Mouse (Mus musculus): ENCODE measurements around the gene Gzmg. TPM values are rescaled to one million over a fixed set of nuclear protein-coding genes. Genes with fewer than 3 reads are reported as not detected.
A peak's percentile ranks its signal among the peaks of the same experiment; 100 is the strongest.
"Not testable (repeated sequence)": the region's sequence is repeated elsewhere in the genome, so short reads cannot be mapped to it uniquely, and the experiment has no call there.

The Gzmg gene
- total RNA-seq (2021): not detected
- long read RNA-seq, experiment 1: 0 reads
- long read RNA-seq, experiment 2: 0 reads

DNA sequence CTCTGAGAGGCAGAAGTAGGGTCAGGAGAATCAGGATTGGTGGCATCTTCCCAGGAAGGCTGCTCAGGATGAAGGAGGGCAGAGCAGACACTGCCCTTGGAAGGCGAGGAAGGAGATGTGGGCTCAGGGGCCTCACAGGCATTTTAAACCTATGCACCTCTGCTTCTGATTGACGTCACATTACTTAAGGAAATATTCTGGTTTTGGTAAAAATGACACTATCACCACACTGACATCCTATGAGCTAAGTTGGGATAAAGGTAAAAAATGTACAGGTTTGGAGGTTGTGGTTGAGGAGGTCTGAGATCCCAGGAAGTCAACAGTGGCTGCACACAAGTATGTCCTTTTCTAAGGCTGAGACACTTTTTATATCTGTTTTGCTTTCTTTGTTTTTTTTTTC lies at the start of gene Gzmg:
Gzmg (minus strand) TSS at position 101 of the 400 bp plus-strand sequence.
- DNase-seq (ENCODE audit: low spot score in 2 of 2): not testable (repeated sequence)

- DNase-seq (ENCODE audit: low spot score in 2 of 2): no peak
Measured at GRCm38 (mm10) chr14:56205613-56206012, 46.2 kb upstream of the Gzmg start.

DNA sequence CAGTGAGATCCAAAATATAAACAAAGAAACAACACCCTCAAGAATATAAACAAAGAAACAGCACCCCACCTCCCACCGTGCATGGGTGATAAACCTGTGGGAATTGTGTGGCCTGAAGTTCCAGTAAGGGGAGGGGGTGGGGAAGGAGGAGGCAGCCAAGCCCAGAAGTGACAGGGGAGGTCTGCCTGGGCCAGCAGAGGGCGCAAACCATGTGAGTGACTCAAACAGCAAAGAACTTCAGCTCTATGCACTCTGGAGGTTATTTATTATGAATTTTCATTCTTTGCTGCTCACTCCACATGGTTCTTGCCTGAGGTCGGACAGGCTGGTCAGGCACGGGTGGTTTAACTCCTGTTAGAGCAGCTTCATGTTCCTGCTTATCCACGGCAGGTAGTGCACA lies 45.6 kb upstream of the Gzmg start:
- peak in 1 of 2 experiments; percentile 9 for DNase-seq (ENCODE audit: low spot score in 2 of 2)

GRCm38 (mm10) chr14:56203975-56204374 lies 44.6 kb upstream of the Gzmg start:
- peak; percentile 46 to 71 for DNase-seq (ENCODE audit: low spot score in 2 of 2)

DNA sequence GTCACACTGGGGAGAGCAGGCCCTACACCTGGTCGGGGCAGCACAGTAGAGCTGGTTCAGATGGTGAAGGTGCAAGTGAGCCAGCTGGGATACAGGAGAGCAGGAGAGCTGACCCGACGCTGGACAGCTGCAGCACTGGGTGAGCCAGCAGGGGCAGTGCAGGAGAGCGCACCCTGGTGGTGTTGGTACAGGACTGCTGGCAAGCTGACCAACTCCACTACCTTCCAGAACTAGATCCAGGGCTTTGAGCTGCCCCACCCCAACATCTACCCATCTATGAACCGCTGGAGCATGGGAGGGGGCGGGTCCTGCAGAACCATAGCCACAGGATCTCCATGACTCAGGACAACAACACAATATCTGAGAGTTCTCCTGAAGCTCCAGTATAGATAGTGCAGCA lies 27.6 kb upstream of the Gzmg start:
- no peak for DNase-seq (ENCODE audit: low spot score in 2 of 2)

DNA sequence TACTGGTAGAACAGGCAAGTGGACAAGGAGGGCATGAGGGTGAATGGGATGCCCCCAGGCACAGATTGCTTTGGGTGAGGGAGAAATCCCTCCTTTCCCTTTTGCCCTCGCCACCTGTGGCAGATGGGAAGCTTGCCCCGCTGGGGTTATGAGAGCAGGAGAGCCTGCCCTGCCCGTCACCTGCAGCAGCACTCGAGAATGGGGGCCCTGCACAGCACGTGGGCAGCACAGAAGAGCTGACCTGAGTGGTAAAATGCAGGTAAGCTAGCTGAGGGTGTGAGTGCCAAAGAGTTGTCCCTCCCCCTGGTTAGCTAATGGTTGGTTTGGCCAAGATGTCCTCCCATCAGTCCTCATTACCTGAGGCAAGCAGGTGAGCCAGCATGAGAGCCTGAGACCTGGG lies 27.1 kb upstream of the Gzmg start:
- no peak for DNase-seq (ENCODE audit: low spot score in 2 of 2)

- DNase-seq (ENCODE audit: low spot score in 2 of 2): not testable (repeated sequence)
Measured at GRCm38 (mm10) chr14:56177651-56178050, 18.3 kb upstream of the Gzmg start.

- DNase-seq (ENCODE audit: low spot score in 2 of 2): no peak
Measured at GRCm38 (mm10) chr14:56174499-56174898, 15.1 kb upstream of the Gzmg start, which contains the start of gene Gzmn. Gzmn (minus strand) TSS chr14:56174599.

DNA sequence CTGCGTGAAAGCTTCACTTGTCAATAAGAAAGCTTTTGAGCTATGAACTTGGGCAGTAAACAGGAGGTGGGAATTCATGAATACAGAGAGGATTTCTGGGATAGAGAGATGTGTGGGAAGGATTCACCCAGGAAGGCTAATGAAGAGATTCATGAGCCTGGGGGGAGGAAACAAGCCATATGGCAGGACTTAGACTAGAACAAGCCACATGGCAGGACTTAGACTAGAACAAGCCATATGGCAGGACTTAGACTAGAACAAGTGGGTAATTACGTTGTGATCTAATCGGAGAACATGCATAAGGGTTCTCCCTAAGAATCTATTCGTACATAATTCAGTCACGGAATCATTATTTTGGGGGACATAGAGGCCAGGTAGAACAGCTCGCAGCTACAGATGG lies 14.0 kb upstream of the Gzmg start:
- DNase-seq (ENCODE audit: low spot score in 2 of 2): peak in 1 of 2 experiments; percentile 76

- DNase-seq (ENCODE audit: low spot score in 2 of 2): no peak
Measured at GRCm38 (mm10) chr14:56172744-56173143, 13.4 kb upstream of the Gzmg start.

DNA sequence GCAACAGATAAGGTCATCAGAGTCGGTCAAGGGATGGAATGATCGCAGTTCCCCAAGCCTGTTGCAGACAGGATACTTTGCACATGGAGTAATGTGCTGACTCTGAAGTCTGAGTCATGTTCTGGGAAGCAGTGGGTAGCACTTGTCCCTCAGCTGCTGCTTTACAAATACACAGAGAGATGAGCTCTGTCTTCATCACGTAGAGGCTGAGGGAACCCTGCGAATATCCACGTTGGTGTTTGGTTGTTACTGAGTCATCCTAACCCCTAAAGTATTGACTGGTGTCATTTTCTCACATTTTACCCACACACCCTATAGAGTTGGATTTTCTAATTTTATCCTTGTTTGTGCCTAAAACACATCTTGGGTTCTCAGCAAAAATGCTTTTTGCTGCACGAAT lies 8.6 kb upstream of the Gzmg start:
- DNase-seq (ENCODE audit: low spot score in 2 of 2): no peak

DNA sequence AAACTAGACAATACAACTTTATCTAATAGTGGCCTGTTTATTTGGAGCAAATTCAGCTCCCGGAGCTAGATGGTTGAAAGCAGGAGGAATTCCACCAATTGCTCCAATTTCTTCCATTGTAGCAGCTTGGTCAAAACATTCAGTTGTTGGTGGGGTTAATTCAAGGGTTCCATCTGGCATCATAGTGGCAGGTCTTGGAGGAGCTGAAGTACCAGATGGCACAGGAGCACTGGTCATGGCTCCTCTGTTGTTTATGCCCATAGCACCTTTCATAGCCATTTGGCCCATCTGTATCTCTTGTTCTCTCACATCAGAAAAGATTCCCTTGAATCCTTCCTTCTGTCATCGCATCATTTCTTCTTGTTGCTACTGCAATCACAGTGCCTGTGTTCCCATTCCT lies 2.7 kb upstream of the Gzmg start:
- no peak for DNase-seq (ENCODE audit: low spot score in 2 of 2)

GRCm38 (mm10) chr14:56155340-56155739 lies 4.0 kb downstream of the Gzmg start:
- no peak for DNase-seq (ENCODE audit: low spot score in 2 of 2)

- not testable (repeated sequence) for DNase-seq (ENCODE audit: low spot score in 2 of 2)
Measured at GRCm38 (mm10) chr14:56133675-56134074, 25.7 kb downstream of the Gzmg start.

GRCm38 (mm10) chr14:56132508-56132907 lies 26.9 kb downstream of the Gzmg start, which contains the start of gene Gzmd:
Gzmd (minus strand) TSS chr14:56132608.
- DNase-seq (ENCODE audit: low spot score in 2 of 2): not testable (repeated sequence)

DNA sequence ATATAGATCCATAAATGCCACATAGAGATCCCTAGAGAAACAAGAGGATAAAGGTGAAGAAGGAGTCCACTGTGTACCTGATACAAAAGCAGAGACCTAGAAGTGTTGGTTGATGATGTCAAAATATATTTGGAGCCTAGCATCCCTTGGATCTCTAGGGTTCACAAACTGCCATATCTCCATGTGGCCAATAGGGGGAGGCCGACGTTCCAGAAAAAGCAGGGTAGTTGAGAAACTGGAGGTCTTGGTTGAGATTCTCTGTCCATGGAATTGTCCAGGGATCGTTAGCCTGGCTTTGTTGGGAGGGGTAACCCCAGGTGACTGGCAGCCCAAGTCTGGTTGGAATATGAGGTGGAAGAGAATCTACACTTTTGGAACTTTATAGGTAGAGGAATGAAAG lies 31.0 kb downstream of the Gzmg start:
- DNase-seq (ENCODE audit: low spot score in 2 of 2): no peak

DNA sequence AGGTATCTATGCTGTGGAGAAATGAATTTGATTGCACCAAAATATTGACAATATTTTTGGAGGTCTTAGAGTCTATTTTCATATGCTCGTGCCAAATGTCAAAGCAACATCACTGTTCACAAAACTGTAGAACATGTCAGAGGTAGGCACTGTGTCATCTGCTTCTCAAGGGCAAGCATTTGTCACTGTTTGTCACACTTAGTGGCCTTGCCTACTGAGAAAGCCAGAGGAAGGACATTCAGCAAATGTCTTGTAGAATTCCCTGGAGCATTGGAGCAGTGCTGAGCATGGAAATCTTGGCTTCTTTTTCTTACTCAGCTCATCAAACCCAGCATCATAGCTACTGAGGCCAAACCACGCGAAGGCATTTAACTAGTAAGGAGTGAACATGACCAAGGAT lies 35.9 kb downstream of the Gzmg start:
- no peak for DNase-seq (ENCODE audit: low spot score in 2 of 2)

- no peak for DNase-seq (ENCODE audit: low spot score in 2 of 2)
Measured at GRCm38 (mm10) chr14:56120525-56120924, 38.9 kb downstream of the Gzmg start, which contains the start of gene Gzme. Gzme (minus strand) TSS chr14:56120625.

DNA sequence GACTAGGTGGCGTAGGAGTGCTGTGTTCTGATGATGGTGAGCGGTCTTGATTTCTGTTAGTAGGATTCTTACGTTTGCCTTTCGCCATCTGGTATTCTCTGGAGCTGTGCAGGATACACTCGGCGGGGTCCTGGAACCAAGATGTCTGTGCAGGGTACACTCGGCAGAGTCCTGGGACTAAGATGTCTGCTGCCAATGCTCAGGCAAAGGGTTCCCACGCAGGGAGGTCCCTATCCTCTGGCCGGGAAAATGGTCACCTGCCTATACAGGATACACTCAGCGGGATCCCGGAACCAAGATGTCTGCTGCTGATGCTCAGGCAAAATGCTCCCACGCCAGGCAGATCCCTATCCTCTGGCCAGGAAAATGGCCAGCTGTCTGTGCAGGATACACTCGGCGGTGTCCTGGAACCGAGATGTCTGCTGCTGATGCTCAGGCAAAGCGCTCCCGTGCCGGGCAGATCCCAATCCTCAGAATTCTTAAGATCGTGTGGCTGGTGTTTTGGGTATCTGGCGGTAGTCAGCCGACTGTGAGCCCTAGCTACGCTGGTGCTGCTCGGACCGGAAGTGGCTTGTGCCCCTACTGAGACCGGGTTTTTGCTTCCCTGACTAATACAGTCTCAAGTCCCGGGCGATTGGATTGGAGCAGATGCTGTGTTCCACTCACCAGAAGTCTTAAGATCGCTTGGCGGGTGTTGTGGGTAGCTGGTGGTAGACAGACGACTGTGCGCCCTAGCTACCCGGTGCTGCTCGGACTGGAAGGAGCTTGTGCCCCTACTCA lies 43.7 kb downstream of the Gzmg start:
- not testable (repeated sequence) for DNase-seq (ENCODE audit: low spot score in 2 of 2)
